Mouse (Mus musculus): Measurements from ENCODE around the gene 1700021F07Rik.

The 1700021F07Rik gene

GRCm38 (mm10) chr2:173522376-173522775 is at the start of gene 1700021F07Rik:
1700021F07Rik (plus strand) TSS chr2:173522586.
- no peak for DNase-seq (ENCODE audit: low spot score)

- no peak for DNase-seq (ENCODE audit: low spot score)
Measured at GRCm38 (mm10) chr2:173473233-173473632, 49.2 kb upstream of the 1700021F07Rik start.

- DNase-seq (ENCODE audit: low spot score), result no peak
Measured at GRCm38 (mm10) chr2:173479050-173479449, 43.3 kb upstream of the 1700021F07Rik start.

GRCm38 (mm10) chr2:173484486-173484885 is 37.9 kb upstream of the 1700021F07Rik start:
- no peak for DNase-seq (ENCODE audit: low spot score)

- DNase-seq (ENCODE audit: low spot score), result no peak
Measured at GRCm38 (mm10) chr2:173499612-173500011, 22.8 kb upstream of the 1700021F07Rik start.

- no peak for DNase-seq (ENCODE audit: low spot score)
Measured at GRCm38 (mm10) chr2:173513977-173514376, 8.4 kb upstream of the 1700021F07Rik start.

- no peak for DNase-seq (ENCODE audit: low spot score)
Measured at GRCm38 (mm10) chr2:173515186-173515585, 7.2 kb upstream of the 1700021F07Rik start.

GRCm38 (mm10) chr2:173516150-173516855 is 6.1 kb upstream of the 1700021F07Rik start:
- DNase-seq (ENCODE audit: low spot score), result no peak

- no peak for DNase-seq (ENCODE audit: low spot score)
Measured at GRCm38 (mm10) chr2:173528493-173528892, 6.1 kb downstream of the 1700021F07Rik start.

- DNase-seq (ENCODE audit: low spot score), result no peak
Measured at GRCm38 (mm10) chr2:173532711-173533462, 10.5 kb downstream of the 1700021F07Rik start.

- no peak for DNase-seq (ENCODE audit: low spot score)
Measured at GRCm38 (mm10) chr2:173534581-173534980, 12.2 kb downstream of the 1700021F07Rik start.

- no peak for DNase-seq (ENCODE audit: low spot score)
Measured at GRCm38 (mm10) chr2:173535390-173535789, 13.0 kb downstream of the 1700021F07Rik start.

- DNase-seq (ENCODE audit: low spot score), result no peak
Measured at GRCm38 (mm10) chr2:173535886-173536285, 13.5 kb downstream of the 1700021F07Rik start.

- no peak for DNase-seq (ENCODE audit: low spot score)
Measured at GRCm38 (mm10) chr2:173539781-173540180, 17.4 kb downstream of the 1700021F07Rik start.

GRCm38 (mm10) chr2:173541748-173542147 is 19.4 kb downstream of the 1700021F07Rik start:
- no peak for DNase-seq (ENCODE audit: low spot score)

- DNase-seq (ENCODE audit: low spot score), result no peak
Measured at GRCm38 (mm10) chr2:173542716-173543115, 20.3 kb downstream of the 1700021F07Rik start.

- peak; percentile 50 for DNase-seq (ENCODE audit: low spot score)
Measured at GRCm38 (mm10) chr2:173545992-173546703, 23.8 kb downstream of the 1700021F07Rik start.

GRCm38 (mm10) chr2:173549236-173549635 is 26.9 kb downstream of the 1700021F07Rik start:
- no peak for DNase-seq (ENCODE audit: low spot score)

GRCm38 (mm10) chr2:173550681-173551080 is 28.3 kb downstream of the 1700021F07Rik start:
- no peak for DNase-seq (ENCODE audit: low spot score)

GRCm38 (mm10) chr2:173553863-173554262 is 31.5 kb downstream of the 1700021F07Rik start:
- no peak for DNase-seq (ENCODE audit: low spot score)

- DNase-seq (ENCODE audit: low spot score), result no peak
Measured at GRCm38 (mm10) chr2:173558754-173559396, 36.5 kb downstream of the 1700021F07Rik start.

GRCm38 (mm10) chr2:173561851-173562442 is 39.6 kb downstream of the 1700021F07Rik start:
- peak; percentile 53 for DNase-seq (ENCODE audit: low spot score)
